Mouse (Mus musculus) liver, embryonic 15.5 days (tissue): ENCODE results near the gene Clstn1. TPM values are rescaled to one million over a fixed set of nuclear protein-coding genes. Genes with fewer than 3 reads are reported as not detected.

Experiments
- ATAC-seq: fragments of 200-750 bp; cut with Nextera tagmentation; 2 replicates; pipeline ENCODE4 v1.8.0; 2017; ENCODE audit warnings: moderate number of reproducible peaks, mild to moderate bottlenecking, moderate library complexity; ENCODE audit not compliant: insufficient read depth
- H3K27ac ChIP-seq: fragments of 300-500 bp; sonication (generic); replicated peaks from 2 replicates; pipeline ENCODE4 v1.5.1; 2015; ENCODE audit warnings: mild to moderate bottlenecking, inconsistent platforms
- H3K27me3 ChIP-seq: fragments of 300-500 bp; sonication (generic); 2 replicates; pipeline ENCODE4 v1.6.1; 2015; ENCODE audit warnings: mild to moderate bottlenecking, inconsistent platforms
- H3K36me3 ChIP-seq: fragments of 300-500 bp; sonication (generic); replicated peaks from 2 replicates; pipeline ENCODE4 v1.6.1; 2015; ENCODE audit warnings: moderate library complexity, mild to moderate bottlenecking, inconsistent platforms
- H3K4me1 ChIP-seq: fragments of 300-500 bp; sonication (generic); replicated peaks from 2 replicates; pipeline ENCODE4 v1.6.1; 2015; ENCODE audit warnings: inconsistent platforms
- H3K4me2 ChIP-seq: fragments of 300-500 bp; sonication (generic); 2 replicates; pipeline ENCODE4 v1.6.1; 2015; ENCODE audit warnings: moderate library complexity, mild to moderate bottlenecking, inconsistent platforms
- H3K4me3 ChIP-seq: fragments of 300-500 bp; sonication (generic); replicated peaks from 2 replicates; pipeline ENCODE4 v1.5.1; 2015; ENCODE audit warnings: mild to moderate bottlenecking, inconsistent platforms
- H3K9ac ChIP-seq: fragments of 300-500 bp; sonication (generic); 2 replicates; pipeline ENCODE4 v1.6.1; 2015; ENCODE audit warnings: moderate library complexity, mild to moderate bottlenecking, inconsistent platforms
- H3K9me3 ChIP-seq: fragments of 300-500 bp; sonication (generic); replicated peaks from 2 replicates; pipeline ENCODE4 v1.6.1; 2016; ENCODE audit warnings: inconsistent platforms
- WGBS: fragments of 180-500 bp; shearing (Covaris S2); methylation state at CpG from one replicate; pipeline ENCODE4 v1.1.7; 2015; ENCODE audit warnings: mixed read lengths; ENCODE audit not compliant: insufficient replicate concordance; 5-methylcytosine and 5-hydroxymethylcytosine counted together
- polyA plus RNA-seq: library from polyadenylated mRNA; unstranded; fragments of >200 nt; fragmentation: Nextera tagmentation; extraction: Ambion mirVana; gene quantifications from 2 replicates; pipeline ENCODE4 v1.2.1, GENCODE M21; 2015

Clstn1 gene
- polyA plus RNA-seq, 1 experiment from 2014 or later: 2.0 TPM

- peaks cover 15% of the 10 kb centered on the region for H3K4me1 ChIP-seq
- no peak for ATAC-seq
- H3K36me3 ChIP-seq: no peaks in the 10 kb centered on the region
- 81% methylated on average over 7 of the region's 7 CpGs for WGBS
- H3K9ac ChIP-seq: no peak overlapping the region
- H3K4me2 ChIP-seq: no peak overlapping the region
- H3K27me3 ChIP-seq: no peaks in the 10 kb centered on the region
- no peak overlapping the region for H3K4me3 ChIP-seq
- no peak overlapping the region for H3K27ac ChIP-seq
- H3K9me3 ChIP-seq: no peaks in the 10 kb centered on the region
Measured at GRCm38 (mm10) chr4:149637942-149638341, 51.7 kb downstream of the Clstn1 start.

DNA sequence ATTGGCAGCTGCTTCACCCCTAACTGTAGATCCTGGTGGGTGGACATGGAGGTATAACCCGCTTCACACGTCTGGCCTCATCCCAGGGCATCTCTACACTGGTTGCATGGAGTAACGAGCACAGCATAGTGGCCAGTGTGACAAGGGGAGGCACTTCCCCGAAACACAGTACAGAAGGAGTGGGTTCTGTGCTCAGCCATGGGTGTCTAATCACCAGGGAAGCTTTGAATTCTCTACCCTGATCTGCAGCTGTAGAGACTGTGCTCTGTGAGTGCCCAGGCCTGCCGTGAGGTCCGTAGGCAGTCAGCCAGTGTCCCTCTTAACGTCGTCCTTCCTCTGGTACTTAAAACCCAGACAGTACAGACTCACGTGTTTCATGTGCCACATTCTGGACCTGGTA is 54.6 kb downstream of the Clstn1 start:
- ATAC-seq: no peak
- 66% methylated on average over 9 of the region's 9 CpGs for whole genome bisulfite sequencing
- H3K27me3 ChIP-seq: no peaks in the 10 kb centered on the region
- H3K27ac ChIP-seq: no peak overlapping the region
- no peaks in the 10 kb centered on the region for H3K36me3 ChIP-seq
- H3K4me1 ChIP-seq: peaks cover 4% of the 10 kb centered on the region
- no peak overlapping the region for H3K9ac ChIP-seq
- no peak overlapping the region for H3K4me3 ChIP-seq
- H3K4me2 ChIP-seq: no peak overlapping the region
- no peaks in the 10 kb centered on the region for H3K9me3 ChIP-seq

DNA sequence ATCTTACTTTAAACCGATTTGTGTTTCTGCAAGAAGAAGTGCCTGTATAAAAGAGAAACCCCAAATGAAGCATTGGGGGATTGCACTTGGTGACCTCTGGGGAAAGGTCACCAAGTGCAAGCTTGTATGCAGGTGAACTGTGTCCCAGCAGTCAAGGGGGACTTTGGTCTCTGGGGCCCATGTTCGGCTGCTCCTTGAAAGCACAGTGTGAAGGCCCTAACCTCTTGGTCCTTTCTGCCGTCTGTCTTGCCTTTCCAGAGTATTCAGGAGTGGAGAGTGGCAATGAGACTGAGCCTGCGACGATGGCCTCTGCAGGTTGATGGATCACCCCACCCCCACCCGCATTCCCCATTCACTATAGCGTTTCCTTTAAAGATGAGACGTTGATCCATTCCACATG is 55.1 kb downstream of the Clstn1 start:
- Histone ChIP-seq H3K27me3 (no peaks in the 10 kb centered on the region), H3K36me3 (no peaks in the 10 kb centered on the region), H3K4me3 (no peak overlapping the region), H3K27ac (no peak overlapping the region), H3K9ac (no peak overlapping the region), H3K9me3 (no peaks in the 10 kb centered on the region), H3K4me1 (peaks cover 4% of the 10 kb centered on the region), H3K4me2 (no peak overlapping the region)
- WGBS: 52% methylated on average over 8 of the region's 8 CpGs
- ATAC-seq: no peak

DNA sequence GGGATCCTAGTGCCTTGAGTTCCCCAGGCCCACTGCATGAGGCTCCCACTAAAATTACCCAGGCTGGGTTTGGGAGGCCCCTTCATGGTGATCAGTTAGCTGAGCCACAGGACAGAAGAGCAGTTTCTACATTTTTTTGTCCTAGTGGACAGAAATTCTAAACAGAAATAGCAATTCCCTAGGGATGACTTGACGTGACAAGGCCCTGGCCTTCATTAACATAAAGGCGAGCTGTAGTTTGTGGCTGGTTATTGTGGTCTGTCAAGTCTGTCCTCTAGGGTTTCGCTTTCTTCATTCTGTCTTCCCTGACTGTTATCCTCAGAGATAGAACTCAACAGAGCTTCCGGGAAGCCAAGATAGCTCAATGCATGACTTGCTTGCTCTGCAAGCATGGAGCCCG is 55.7 kb downstream of the Clstn1 start:
- H3K4me3 ChIP-seq: no peak overlapping the region
- 69% methylated on average over 5 of the region's 5 CpGs for WGBS
- ATAC-seq: no peak
- no peak overlapping the region for H3K9ac ChIP-seq
- H3K4me1 ChIP-seq: peaks cover 4% of the 10 kb centered on the region
- no peaks in the 10 kb centered on the region for H3K9me3 ChIP-seq
- H3K27me3 ChIP-seq: no peaks in the 10 kb centered on the region
- H3K36me3 ChIP-seq: no peaks in the 10 kb centered on the region
- H3K27ac ChIP-seq: no peak overlapping the region
- no peak overlapping the region for H3K4me2 ChIP-seq

DNA sequence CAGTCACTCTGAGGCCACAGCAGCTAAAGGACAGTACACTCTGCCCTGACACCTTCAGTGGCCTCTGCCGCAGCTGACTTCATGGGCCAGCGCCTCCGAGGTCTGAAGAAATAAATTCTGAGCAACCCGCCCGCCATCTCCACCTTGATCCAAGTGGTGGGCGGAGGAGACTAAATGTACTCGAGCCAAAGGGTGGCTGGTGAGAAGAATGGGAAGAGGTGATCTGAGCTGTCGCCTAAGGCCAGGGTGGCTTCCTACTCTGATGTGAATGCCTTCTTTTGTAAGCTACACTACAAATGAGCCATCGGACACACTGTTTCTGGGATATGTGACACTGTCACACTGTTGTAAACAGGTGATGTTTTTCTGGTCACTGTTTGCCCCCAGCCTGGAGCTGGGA is 59.5 kb downstream of the Clstn1 start:
- Histone ChIP-seq H3K9ac (no peak overlapping the region), H3K4me2 (no peak overlapping the region), H3K4me1 (peaks cover 27% of the 10 kb centered on the region), H3K27ac (no peak overlapping the region), H3K9me3 (no peaks in the 10 kb centered on the region), H3K4me3 (no peak overlapping the region), H3K27me3 (no peaks in the 10 kb centered on the region), H3K36me3 (peaks cover 5% of the 10 kb centered on the region; the same call in 1 of the 2 replicates)
- ATAC-seq: no peak
- WGBS: 75% methylated on average over 9 of the region's 9 CpGs

GRCm38 (mm10) chr4:149648031-149648805 is 62.0 kb downstream of the Clstn1 start:
- H3K27ac ChIP-seq: no peak overlapping the region
- H3K4me1 ChIP-seq: peaks cover 23% of the 10 kb centered on the region; the same call in 1 of the 2 replicates
- no peaks in the 10 kb centered on the region for H3K9me3 ChIP-seq
- H3K27me3 ChIP-seq: no peaks in the 10 kb centered on the region
- H3K4me2 ChIP-seq: peak overlapping the region; percentile 20; the same call in 1 of the 2 replicates
- 44% methylated on average over 20 of the region's 20 CpGs for WGBS
- peaks cover 11% of the 10 kb centered on the region for H3K36me3 ChIP-seq
- no peak overlapping the region for H3K9ac ChIP-seq
- no peak overlapping the region for H3K4me3 ChIP-seq
- 0 out of 2 replicates have a peak, but pooled peaks have one; percentile 17 for ATAC-seq

DNA sequence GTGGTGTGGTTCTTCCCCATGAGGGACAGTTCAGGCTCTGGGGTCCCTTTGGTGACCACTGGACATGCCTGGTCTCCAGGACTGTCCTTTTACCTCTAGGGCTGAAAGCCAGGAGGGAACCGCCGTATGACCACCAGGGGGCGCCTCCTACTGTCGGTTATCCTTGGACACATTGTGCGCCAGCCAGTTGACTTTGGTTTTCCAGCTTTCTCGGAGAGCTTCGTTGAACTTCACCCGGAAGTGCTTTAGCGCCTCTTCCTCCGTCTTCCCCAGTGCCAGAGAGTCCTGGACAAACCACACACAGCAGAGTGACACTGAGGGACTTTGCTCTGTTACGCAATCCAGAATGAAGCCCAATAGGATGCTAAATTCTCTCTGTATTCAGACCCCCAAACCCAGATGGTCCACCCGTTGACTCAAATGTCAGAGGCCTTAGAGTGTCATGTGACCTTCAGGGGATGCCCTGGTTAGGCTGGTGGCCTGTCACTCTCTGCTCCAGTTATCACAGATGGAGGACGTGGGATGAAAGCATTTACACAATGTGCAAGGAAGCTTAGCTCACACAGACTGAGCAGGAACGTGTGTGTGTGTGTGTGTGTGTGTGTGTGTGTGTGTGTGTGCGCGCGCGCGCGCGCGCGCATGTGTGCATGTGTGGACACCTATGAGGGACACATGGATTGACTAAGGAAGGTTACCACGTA is 64.4 kb downstream of the Clstn1 start:
- no peak overlapping the region; the same call in 1 of the 2 replicates for H3K4me2 ChIP-seq
- ATAC-seq: no peak

GRCm38 (mm10) chr4:149654232-149654631 is 68.0 kb downstream of the Clstn1 start:
- no peak overlapping the region for H3K27ac ChIP-seq
- no peak overlapping the region for H3K9ac ChIP-seq
- 68% methylated on average over 4 of the region's 4 CpGs for WGBS
- H3K4me3 ChIP-seq: no peak overlapping the region
- H3K9me3 ChIP-seq: no peaks in the 10 kb centered on the region
- no peak overlapping the region for H3K4me2 ChIP-seq
- peaks cover 8% of the 10 kb centered on the region; the same call in 1 of the 2 replicates for H3K4me1 ChIP-seq
- peaks cover 15% of the 10 kb centered on the region for H3K36me3 ChIP-seq
- H3K27me3 ChIP-seq: no peaks in the 10 kb centered on the region
- no peak for ATAC-seq

More for the DNA sequence above, 64.4 kb downstream of the Clstn1 start:
- 56% methylated on average over 24 of the region's 24 CpGs for WGBS
- no peak overlapping the region for H3K4me3 ChIP-seq
- no peak overlapping the region for H3K27ac ChIP-seq
- H3K9me3 ChIP-seq: no peaks in the 10 kb centered on the region
- peaks cover 17% of the 10 kb centered on the region for H3K36me3 ChIP-seq
- no peak overlapping the region for H3K9ac ChIP-seq
- H3K27me3 ChIP-seq: no peaks in the 10 kb centered on the region
- peaks cover 23% of the 10 kb centered on the region; the same call in 1 of the 2 replicates for H3K4me1 ChIP-seq

- Histone ChIP-seq H3K9me3 (no peaks in the 10 kb centered on the region), H3K27ac (no peak overlapping the region), H3K36me3 (peaks cover 9% of the 10 kb centered on the region), H3K4me3 (no peak overlapping the region), H3K9ac (no peak overlapping the region), H3K27me3 (no peaks in the 10 kb centered on the region), H3K4me2 (no peak overlapping the region), H3K4me1 (0 out of 2 replicates have a peak, but pooled peaks cover 4% of the 10 kb centered on the region)
- no peak for ATAC-seq
- 42% methylated on average over 11 of the region's 11 CpGs for WGBS
Measured at GRCm38 (mm10) chr4:149657858-149658416, 71.7 kb downstream of the Clstn1 start.

DNA sequence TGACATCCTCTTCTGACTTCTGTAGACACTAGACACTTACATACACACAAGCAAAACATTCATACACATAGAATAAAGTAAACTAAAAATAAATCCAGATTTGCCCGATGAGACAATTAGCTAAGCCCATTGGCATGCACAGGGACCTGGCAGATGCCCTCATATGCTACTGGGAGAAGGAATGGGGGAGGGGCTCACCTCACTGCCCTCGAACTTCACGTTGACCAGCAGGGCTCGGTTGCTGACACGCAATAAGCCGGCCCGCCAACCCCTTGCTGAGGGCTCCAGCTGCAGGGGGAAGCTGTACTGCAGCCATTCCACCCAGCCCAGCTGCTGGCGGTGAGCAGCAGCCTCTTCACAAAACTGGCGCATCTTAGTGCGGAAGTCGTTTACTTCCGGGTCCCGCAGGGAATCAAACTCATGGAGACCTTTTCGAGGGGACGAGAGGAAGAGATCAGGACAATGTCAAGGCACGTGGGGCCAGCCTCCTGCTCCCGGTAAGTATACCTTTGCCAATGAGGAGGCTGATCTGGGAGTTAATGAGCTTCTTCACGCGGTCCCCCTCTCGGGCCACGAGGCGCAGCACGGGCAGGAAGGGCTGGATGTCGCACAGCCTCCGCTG is 73.3 kb downstream of the Clstn1 start:
- H3K4me2 ChIP-seq: no peak overlapping the region
- H3K4me1 ChIP-seq: peaks cover 7% of the 10 kb centered on the region; the same call in 1 of the 2 replicates

DNA sequence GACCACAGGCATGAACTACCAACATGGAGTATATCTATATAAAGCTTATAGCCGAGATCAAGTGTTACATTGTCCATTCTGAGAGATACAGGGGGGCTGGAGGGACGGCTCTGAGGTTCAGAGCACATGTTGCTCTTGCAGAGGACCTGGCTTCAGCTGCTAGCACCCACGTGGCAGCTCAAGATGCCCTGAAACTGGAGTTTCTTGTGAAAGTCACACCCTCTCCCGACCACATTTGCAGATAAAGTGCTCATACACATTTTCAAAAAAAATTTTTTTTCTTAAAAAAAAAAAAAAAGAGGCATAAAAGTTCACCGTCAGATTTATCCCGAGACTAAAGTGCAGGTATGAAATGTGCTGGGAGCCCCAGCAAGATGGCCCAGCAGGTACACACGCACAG is 74.3 kb downstream of the Clstn1 start:
- Histone ChIP-seq H3K27me3 (no peaks in the 10 kb centered on the region), H3K36me3 (peaks cover 3% of the 10 kb centered on the region; the same call in 1 of the 2 replicates), H3K9me3 (no peaks in the 10 kb centered on the region), H3K27ac (no peak overlapping the region), H3K4me1 (peaks cover 7% of the 10 kb centered on the region; the same call in 1 of the 2 replicates), H3K9ac (no peak overlapping the region), H3K4me3 (no peak overlapping the region), H3K4me2 (no peak overlapping the region)
- WGBS: 43% methylated on average over 7 of the region's 7 CpGs
- no peak for ATAC-seq

More for the DNA sequence above, 73.3 kb downstream of the Clstn1 start:
- Histone ChIP-seq H3K27ac (no peak overlapping the region), H3K27me3 (no peaks in the 10 kb centered on the region), H3K4me3 (no peak overlapping the region), H3K36me3 (peaks cover 5% of the 10 kb centered on the region), H3K9me3 (no peaks in the 10 kb centered on the region), H3K9ac (no peak overlapping the region)
- 76% methylated on average over 25 of the region's 25 CpGs for WGBS
- ATAC-seq: no peak
